Mouse (Mus musculus) mouse embryonic stem cell (cell line): ENCODE results near the gene Cygb.

ENCODE experiments used
- in situ Hi-C, 2 experiments: fragments of 300-500 bp; cut with MboI; formaldehyde crosslinking; loops; 1 replicate in 1 of 2; 3 replicates in 1 of 2; pipeline ENCODE4 v1.14.3; 2019 to 2020; ENCODE audit warnings: low sequenced_read_pairs in 2 of 2, low pct_unique_long_range_greater_than_20kb in 1 of 2, mixed read lengths in 1 of 2; ENCODE audit not compliant: unreplicated experiment in 1 of 2

Gene Cygb

DNA sequence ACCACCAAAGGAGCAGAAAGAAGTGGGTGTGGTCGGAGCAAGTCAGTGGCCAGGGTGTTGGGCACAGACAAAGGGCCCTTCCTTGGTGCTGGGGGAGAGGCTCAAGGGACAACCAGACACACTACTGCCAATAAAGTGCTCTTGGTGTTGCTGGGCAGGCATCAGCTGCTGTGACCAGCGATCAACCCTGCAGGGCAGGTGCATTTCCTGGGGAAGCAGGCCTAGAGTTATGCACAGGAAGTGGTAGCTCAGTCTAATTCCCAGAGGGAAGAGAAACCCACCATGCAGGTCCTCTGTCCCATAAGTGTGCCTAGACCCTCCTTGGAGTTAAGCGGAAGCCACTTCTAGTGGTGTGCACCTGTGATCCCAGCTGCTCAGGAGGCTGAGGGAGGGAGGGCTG lies 46.4 kb downstream of the Cygb start:
- in situ Hi-C loops, result no loop called here

DNA sequence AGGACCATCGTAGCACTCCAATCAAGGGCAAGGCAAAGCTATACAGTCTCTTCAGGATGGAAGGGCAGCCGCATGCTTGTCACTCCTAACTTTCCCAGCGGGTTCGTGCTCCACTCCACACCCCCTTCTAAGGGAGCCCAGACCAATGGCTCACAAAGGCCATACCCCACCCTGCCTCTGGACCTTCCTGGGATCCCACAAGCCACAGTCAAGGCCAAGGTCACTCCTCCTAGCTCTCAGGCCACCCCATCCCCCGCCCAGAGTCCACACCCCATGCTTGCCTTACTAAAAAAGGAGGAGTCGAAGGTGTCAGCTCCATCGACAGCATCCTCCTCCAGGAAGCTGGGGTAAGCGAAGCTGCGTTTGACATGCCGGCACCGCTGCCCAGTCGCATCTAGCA lies 50.0 kb downstream of the Cygb start:
- in situ Hi-C loops, result no loop called here

DNA sequence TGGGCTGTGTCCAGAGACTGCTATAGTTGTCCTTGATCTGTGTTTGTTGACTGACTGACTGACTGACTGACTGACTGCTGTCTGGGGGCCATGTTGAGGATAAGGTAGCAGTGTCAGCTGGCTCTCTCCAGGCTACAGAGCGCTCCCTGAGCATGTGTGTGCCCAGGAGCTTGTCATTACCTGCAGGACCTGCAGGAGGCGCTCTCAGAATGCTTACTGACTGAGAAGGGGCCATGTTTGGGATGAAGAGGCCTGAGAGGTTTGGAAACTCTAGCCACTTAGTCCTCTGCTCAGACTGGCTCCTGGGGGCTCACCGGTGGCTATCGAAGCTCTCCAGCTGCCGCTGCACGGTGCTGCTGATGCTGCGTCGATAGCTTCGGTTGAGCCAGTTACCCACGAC lies 50.8 kb downstream of the Cygb start:
- in situ Hi-C loops, result no loop called here

DNA sequence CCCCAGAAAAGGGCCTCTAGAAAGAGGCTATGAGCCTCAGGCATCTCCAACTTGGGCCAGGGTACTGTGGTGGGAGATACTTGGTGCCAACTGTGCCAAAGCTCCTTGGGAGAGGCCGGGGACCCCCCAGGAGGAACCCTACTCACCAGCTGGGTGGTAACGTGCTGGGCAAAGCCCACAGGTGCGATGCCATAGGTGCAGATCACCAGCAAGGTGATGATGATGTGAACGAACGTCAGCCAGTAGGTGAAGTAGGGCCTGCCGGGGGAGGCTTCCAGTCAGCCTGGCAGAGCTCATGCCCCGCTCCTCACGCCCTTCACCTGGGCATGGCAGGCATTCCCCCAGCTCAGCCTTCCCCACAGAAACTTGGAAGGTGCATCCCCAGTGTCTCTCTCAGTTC lies 52.1 kb downstream of the Cygb start:
- in situ Hi-C loops, result no loop called here

DNA sequence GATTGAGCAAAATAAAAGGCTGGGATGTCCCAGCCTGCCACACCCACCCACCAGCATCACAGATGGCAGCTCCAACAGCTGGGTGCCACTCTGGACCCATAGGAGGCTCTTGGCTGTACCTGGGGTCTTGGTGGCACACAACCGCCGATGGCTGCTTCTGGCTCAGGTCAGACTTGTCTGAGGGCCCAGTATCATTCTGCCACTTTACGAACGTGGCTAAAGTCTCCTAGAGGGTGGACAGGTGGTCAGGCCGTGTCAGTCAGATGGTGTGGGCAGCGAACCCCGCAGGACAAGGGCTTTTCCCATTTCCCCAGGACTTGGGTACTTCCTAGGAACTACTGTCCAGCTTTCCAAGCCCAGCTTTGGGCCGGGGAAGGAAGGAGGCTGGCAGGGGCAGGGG lies 52.9 kb downstream of the Cygb start:
- in situ Hi-C loops, result no loop called here

DNA sequence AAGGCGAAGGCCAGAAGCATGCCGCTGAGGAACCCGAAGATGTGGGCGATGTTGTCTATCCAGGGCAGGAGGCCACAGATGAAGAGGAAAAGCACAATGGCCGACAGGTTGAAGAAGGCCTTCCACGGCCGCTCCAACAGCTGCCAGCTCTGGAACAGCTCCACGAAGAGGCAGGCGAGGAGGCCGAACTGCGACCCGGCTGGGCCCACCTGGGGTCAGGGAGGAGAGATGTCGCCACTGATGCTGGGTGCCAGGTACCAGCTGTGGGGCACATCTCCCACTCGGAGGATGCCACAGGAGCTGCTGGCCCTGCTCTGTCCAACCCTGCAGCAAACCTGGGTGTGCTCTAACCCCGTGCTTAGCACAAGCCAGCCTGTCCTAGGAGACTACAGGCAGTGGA lies 54.9 kb downstream of the Cygb start:
- in situ Hi-C loops, result no loop called here

DNA sequence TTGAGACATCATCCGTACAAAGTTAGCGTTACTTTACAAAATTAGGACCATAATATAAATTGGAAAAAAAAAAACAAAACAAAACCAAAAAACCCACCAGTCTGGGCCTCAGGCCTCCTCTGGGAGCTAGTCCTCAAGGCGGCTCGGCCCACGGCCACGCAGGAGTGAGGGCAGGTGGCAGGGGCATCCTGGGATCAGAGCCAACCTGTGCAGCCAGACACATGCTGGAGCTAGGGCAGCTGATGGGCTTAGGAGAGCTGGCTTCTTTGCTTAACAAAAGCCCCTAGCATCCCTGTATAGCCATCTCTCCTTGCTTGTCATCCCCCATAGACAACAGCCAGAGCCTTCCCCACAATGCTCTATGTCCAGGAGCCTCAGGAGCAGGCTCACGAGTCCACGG lies 55.9 kb downstream of the Cygb start:
- in situ Hi-C loops, result no loop called here

DNA sequence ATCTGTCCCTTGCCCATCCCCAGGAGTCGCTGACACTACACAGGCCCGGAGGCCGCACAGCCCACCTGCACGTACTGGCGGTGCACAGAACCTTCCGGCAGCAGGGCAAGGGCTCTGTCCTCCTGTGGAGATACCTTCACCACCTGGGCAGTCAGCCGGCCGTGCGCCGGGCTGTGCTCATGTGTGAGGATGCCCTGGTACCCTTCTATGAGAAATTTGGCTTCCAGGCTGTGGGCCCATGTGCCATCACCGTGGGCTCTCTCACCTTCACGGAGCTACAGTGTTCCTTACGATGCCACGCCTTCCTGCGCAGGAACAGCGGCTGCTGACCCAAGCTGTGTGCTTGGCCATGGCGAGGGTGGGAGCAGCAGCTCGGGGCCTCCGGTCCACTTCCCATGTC lies 57.3 kb downstream of the Cygb start:
- in situ Hi-C loops, result no loop called here
